ENCODE assay signal across 13 mouse cellular contexts in the genomic region with DNA sequence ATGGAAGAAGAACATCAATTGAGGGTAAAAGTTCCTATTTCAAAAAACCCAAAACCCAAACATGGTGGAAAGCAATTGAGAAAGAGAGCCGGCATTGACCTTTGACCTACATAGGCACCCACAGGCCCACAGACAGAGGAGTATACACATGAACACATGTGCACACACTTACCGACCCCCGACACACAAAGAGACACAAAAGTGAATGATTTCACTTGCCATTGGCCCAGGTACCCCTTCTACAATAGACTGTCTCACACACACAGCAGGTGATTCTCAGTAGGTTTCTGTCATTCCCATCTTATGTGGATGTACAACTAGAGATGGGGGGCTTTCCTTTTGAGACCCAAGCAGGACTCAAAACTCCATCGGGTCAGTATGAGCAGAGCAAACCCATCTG.
DNase-seq lines count a peak whose midpoint lies in the region; ATAC-seq and TF ChIP-seq lines count a peak whose summit lies in the region.
"Had no signal": no experiment of that assay in that cellular context is flagged by ENCODE, and none has a peak within 500 bp of the region (broad histone marks: within the 10 kb centered on the region; RNA-seq: fewer than 3 reads in every experiment).

No protein-coding gene starts in this region.

- no peak for TF ChIP-seq EP300 in stomach, postnatal 0 days (optimal IDR thresholded peaks at IDR 0.05)

- no peak for DNase-seq in kidney, postnatal 4 days
- no peak for DNase-seq in stomach, postnatal 0 days (ENCODE audit: low spot score)
- no peak for DNase-seq in limb, embryonic 10.5 days (ENCODE audit: low spot score)
- DNase-seq in spleen, postnatal 14 days (ENCODE audit: low spot score in 2 of 2): no peak
- no peak for DNase-seq in gastrocnemius, postnatal 25 days
- DNase-seq: kidney, postnatal 14 days; liver, embryonic 13.5 days; right cerebral cortex, postnatal 14 days; thymus, adult 2 months had no signal

- ATAC-seq in kidney, embryonic 15.5 days (replicated peaks; ENCODE audit: low FRiP score): no peak
- no peak for ATAC-seq in stomach, embryonic 16.5 days (ENCODE audit: insufficient read depth, low FRiP score)
- no peak for ATAC-seq in stomach, postnatal 0 days (ENCODE audit: low FRiP score, low TSS enrichment)
- ATAC-seq: intestine, embryonic 15.5 days had no signal

- H3K36me3 ChIP-seq in kidney, embryonic 15.5 days: no peaks in the 10 kb centered on the region
- no peaks in the 10 kb centered on the region for H3K36me3 ChIP-seq in stomach, embryonic 16.5 days (ENCODE audit: control insufficient read depth, insufficient read depth, low read length)
- no peaks in the 10 kb centered on the region for H3K36me3 ChIP-seq in stomach, postnatal 0 days (ENCODE audit: control insufficient read depth, insufficient read depth, low read length)
- H3K36me3 ChIP-seq in limb, embryonic 10.5 days: no peaks in the 10 kb centered on the region
- H3K36me3 ChIP-seq: intestine, embryonic 15.5 days; liver, embryonic 13.5 days had no signal

- 0 out of 2 replicates have a peak overlapping the region, but pooled peaks have one; percentile 41 for H3K4me2 ChIP-seq in kidney, embryonic 15.5 days
- 0 out of 2 replicates have a peak overlapping the region, but pooled peaks have one; percentile 12 for H3K4me2 ChIP-seq in stomach, embryonic 16.5 days (ENCODE audit: low read depth, low read length)
- no peak overlapping the region for H3K4me2 ChIP-seq in stomach, postnatal 0 days (replicated peaks; ENCODE audit: low read depth)
- H3K4me2 ChIP-seq: intestine, embryonic 15.5 days; liver, embryonic 13.5 days had no signal

- TF ChIP-seq CTCF in stomach, postnatal 0 days (IDR thresholded peaks at IDR 0.05; ENCODE audit: low read depth): no peak

- no peaks in the 10 kb centered on the region for H3K9me3 ChIP-seq in kidney, embryonic 15.5 days (replicated peaks)
- H3K9me3 ChIP-seq in stomach, embryonic 16.5 days (replicated peaks; ENCODE audit: control insufficient read depth, low read length): no peaks in the 10 kb centered on the region
- H3K9me3 ChIP-seq in stomach, postnatal 0 days (ENCODE audit: control insufficient read depth, low read length): no peaks in the 10 kb centered on the region
- H3K9me3 ChIP-seq in limb, embryonic 10.5 days (replicated peaks): no peaks in the 10 kb centered on the region
- H3K9me3 ChIP-seq: intestine, embryonic 15.5 days; liver, embryonic 13.5 days had no signal

- WGBS in kidney, embryonic 15.5 days: 82% methylated on average over 4 of the region's 4 CpGs
- 76% methylated on average over 4 of the region's 4 CpGs for whole genome bisulfite sequencing in stomach, embryonic 16.5 days
- WGBS in stomach, postnatal 0 days: 81% methylated on average over 4 of the region's 4 CpGs
- WGBS in limb, embryonic 10.5 days: 84% methylated on average over 4 of the region's 4 CpGs

- peaks cover 22% of the 10 kb centered on the region for H3K4me1 ChIP-seq in kidney, embryonic 15.5 days
- H3K4me1 ChIP-seq in stomach, embryonic 16.5 days (ENCODE audit: control insufficient read depth, insufficient read depth, low read length): peaks cover 4% of the 10 kb centered on the region
- H3K4me1 ChIP-seq in stomach, postnatal 0 days (replicated peaks; ENCODE audit: control insufficient read depth, insufficient read depth): no peaks in the 10 kb centered on the region
- peaks cover 22% of the 10 kb centered on the region; the same call in 1 of the 2 replicates for H3K4me1 ChIP-seq in limb, embryonic 10.5 days
- H3K4me1 ChIP-seq: intestine, embryonic 15.5 days; liver, embryonic 13.5 days had no signal

- peak overlapping the region; percentile 81; the same call in 1 of the 2 replicates for H3K27ac ChIP-seq in kidney, embryonic 15.5 days
- no peak overlapping the region for H3K27ac ChIP-seq in stomach, embryonic 16.5 days (ENCODE audit: low read length)
- no peak overlapping the region for H3K27ac ChIP-seq in stomach, postnatal 0 days (replicated peaks)
- peak overlapping the region; percentile 46; the same call in 1 of the 2 replicates for H3K27ac ChIP-seq in limb, embryonic 10.5 days
- H3K27ac ChIP-seq: intestine, embryonic 15.5 days; liver, embryonic 13.5 days; macrophage had no signal

- no peaks in the 10 kb centered on the region for H3K27me3 ChIP-seq in kidney, embryonic 15.5 days
- no peaks in the 10 kb centered on the region for H3K27me3 ChIP-seq in stomach, embryonic 16.5 days (ENCODE audit: control insufficient read depth, insufficient read depth, low read length)
- H3K27me3 ChIP-seq in stomach, postnatal 0 days (ENCODE audit: control insufficient read depth, insufficient read depth, low read length): no peaks in the 10 kb centered on the region
- H3K27me3 ChIP-seq in limb, embryonic 10.5 days (ENCODE audit: low read depth, poor library complexity, severe bottlenecking): no peaks in the 10 kb centered on the region
- H3K27me3 ChIP-seq: intestine, embryonic 15.5 days; liver, embryonic 13.5 days had no signal

- no peak overlapping the region for H3K9ac ChIP-seq in kidney, embryonic 15.5 days
- H3K9ac ChIP-seq in stomach, embryonic 16.5 days (ENCODE audit: low read length): no peak overlapping the region
- no peak overlapping the region for H3K9ac ChIP-seq in stomach, postnatal 0 days (ENCODE audit: low read length)
- H3K9ac ChIP-seq: intestine, embryonic 15.5 days; liver, embryonic 13.5 days had no signal

- H3K4me3 ChIP-seq in kidney, embryonic 15.5 days (replicated peaks): no peak overlapping the region
- H3K4me3 ChIP-seq in stomach, embryonic 16.5 days (replicated peaks; ENCODE audit: low read length): no peak overlapping the region
- H3K4me3 ChIP-seq in stomach, postnatal 0 days (ENCODE audit: low read depth, low read length): no peak overlapping the region
- H3K4me3 ChIP-seq in limb, embryonic 10.5 days: no peak overlapping the region
- H3K4me3 ChIP-seq: intestine, embryonic 15.5 days; liver, embryonic 13.5 days had no signal

Comparison
In these comparisons a context has a peak if more than half of its experiments do, and no peak if none do; other contexts are left out.
1. H3K27ac ChIP-seq: peak in kidney, embryonic 15.5 days (single experiment) and limb, embryonic 10.5 days (single experiment); none in stomach, embryonic 16.5 days (single experiment) and stomach, postnatal 0 days (single experiment).